Mouse (Mus musculus) heart, postnatal 0 days (tissue): ENCODE measurements at regions not wholly inside any gene's neighbourhood (a gene's known extent, or its start where the extent isn't known, plus 50 kb on each side); places are given as distances from the start of the nearest gene placed in this dataset.
"Not testable (repeated sequence)": the region's sequence is repeated elsewhere in the genome, so short reads cannot be mapped to it uniquely, and the experiment has no call there.

Experiments used
- ATAC-seq: fragments of 200-750 bp; cut with Nextera tagmentation; 2 replicates; pipeline ENCODE4 v1.8.0; 2017; ENCODE audit warnings: low read depth, moderate number of reproducible peaks, moderate library complexity; ENCODE audit not compliant: insufficient read depth
- DNase-seq: peaks from one replicate; pipeline ENCODE4 v3.0.0-alpha.2; 2016; ENCODE audit warnings: low spot score
- H3K27ac ChIP-seq: fragments of 300-500 bp; sonication (generic); 2 replicates; pipeline ENCODE4 v1.5.1; 2014; ENCODE audit warnings: low read depth, mild to moderate bottlenecking
- H3K27me3 ChIP-seq: fragments of 300-500 bp; sonication (generic); 2 replicates; pipeline ENCODE4 v1.6.1; 2014; ENCODE audit warnings: low read length, mixed read lengths; ENCODE audit not compliant: control insufficient read depth, insufficient read depth
- H3K36me3 ChIP-seq: fragments of 300-500 bp; sonication (generic); replicated peaks from 2 replicates; pipeline ENCODE4 v1.6.1; 2014; ENCODE audit warnings: low read length, mixed read lengths; ENCODE audit not compliant: control insufficient read depth, insufficient read depth
- H3K4me1 ChIP-seq: fragments of 300-500 bp; sonication (generic); 2 replicates; pipeline ENCODE4 v1.6.1; 2014; ENCODE audit warnings: antibody characterized with exemption; ENCODE audit not compliant: control insufficient read depth, insufficient read depth
- H3K4me2 ChIP-seq: fragments of 300-500 bp; sonication (generic); 2 replicates; pipeline ENCODE4 v1.6.1; 2014; ENCODE audit warnings: low read depth, mild to moderate bottlenecking, low read length, moderate library complexity
- H3K4me3 ChIP-seq: fragments of 300-500 bp; sonication (generic); 2 replicates; pipeline ENCODE4 v1.5.1; 2014; ENCODE audit warnings: low read depth, low read length
- H3K9ac ChIP-seq: fragments of 300-500 bp; sonication (generic); replicated peaks from 2 replicates; pipeline ENCODE4 v1.6.1; 2014; ENCODE audit warnings: low read depth, low read length, mixed read lengths
- H3K9me3 ChIP-seq: fragments of 300-500 bp; sonication (generic); replicated peaks from 2 replicates; pipeline ENCODE4 v1.6.1; 2016; ENCODE audit warnings: low read length; ENCODE audit not compliant: control insufficient read depth
- CTCF ChIP-seq: IDR thresholded peaks from 2 replicates; pipeline ENCODE4 v1.5.1; 2016; ENCODE audit warnings: antibody characterized with exemption, control low read depth, low read depth
- EP300 ChIP-seq: IDR thresholded peaks from 2 replicates; pipeline ENCODE4 v1.6.1; 2016; ENCODE audit warnings: antibody characterized with exemption, low read depth
- WGBS: fragments of 180-500 bp; shearing (Covaris S2); extraction: QIAGEN DNeasy Blood & Tissue Kit; methylation state at CpG from one replicate; pipeline ENCODE4 v1.1.7; 2014; 5-methylcytosine and 5-hydroxymethylcytosine counted together

DNA sequence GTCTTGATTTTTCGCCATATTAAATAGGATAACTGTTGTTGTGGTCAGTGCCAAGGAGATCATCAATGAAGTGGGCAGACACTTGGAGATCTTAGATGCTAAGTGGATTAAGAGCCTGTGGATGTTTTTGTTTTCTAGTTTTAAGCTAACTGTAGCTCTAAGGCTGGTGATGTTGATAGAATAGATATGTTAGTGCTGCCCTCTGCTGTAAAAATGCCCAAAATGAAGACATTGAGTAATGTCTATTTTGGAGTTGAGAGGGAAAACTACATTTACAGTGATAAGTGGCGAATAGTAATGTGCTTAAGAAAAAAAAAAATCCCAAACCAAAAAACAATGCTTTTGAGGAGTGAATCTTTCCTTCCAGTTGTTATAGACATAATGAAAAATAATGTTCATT, 1235.9 kb upstream of the Tacstd2 start:
- WGBS = 53% methylated on average over 2 of the region's 2 CpGs
- Histone ChIP-seq H3K27me3 (no peaks in the 10 kb centered on the region), H3K4me1 (no peaks in the 10 kb centered on the region), H3K4me2 (no peak overlapping the region), H3K9me3 (peaks cover 16% of the 10 kb centered on the region; the same call in 1 of the 2 replicates), H3K27ac (no peak overlapping the region), H3K4me3 (no peak overlapping the region), H3K9ac (no peak overlapping the region), H3K36me3 (no peaks in the 10 kb centered on the region)
- TF ChIP-seq CTCF (no peak), EP300 (no peak)
- no peak for DNase-seq
- no peak for ATAC-seq

DNA sequence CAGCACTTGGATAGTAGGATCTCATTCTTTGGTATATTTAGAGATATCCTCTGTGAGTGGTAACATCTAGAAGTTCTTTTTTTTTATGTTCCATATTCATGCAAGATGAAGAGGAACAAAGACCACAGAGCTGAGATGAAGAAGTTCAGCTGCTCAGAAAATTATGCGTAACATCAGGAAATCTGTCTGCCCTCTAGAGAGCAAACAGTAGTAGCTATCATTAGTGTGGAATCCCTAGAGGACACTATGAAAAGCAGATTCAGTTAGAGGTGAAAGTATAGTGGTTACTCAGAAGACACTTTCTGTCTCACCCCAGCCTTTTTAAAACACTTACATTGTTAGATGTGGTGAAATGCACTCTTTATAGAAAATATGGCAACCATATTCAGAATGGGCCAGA, 1214.9 kb upstream of the Tacstd2 start:
- Histone ChIP-seq H3K27ac (no peak overlapping the region), H3K36me3 (no peaks in the 10 kb centered on the region), H3K27me3 (no peaks in the 10 kb centered on the region), H3K4me1 (no peaks in the 10 kb centered on the region), H3K4me3 (no peak overlapping the region), H3K9ac (no peak overlapping the region), H3K4me2 (no peak overlapping the region), H3K9me3 (0 out of 2 replicates have a peak, but pooled peaks cover 7% of the 10 kb centered on the region)
- DNase-seq = no peak
- 89% methylated on average over 1 of the region's 1 CpGs for WGBS
- ATAC-seq = no peak
- no peak for TF ChIP-seq EP300
- TF ChIP-seq CTCF = no peak

DNA sequence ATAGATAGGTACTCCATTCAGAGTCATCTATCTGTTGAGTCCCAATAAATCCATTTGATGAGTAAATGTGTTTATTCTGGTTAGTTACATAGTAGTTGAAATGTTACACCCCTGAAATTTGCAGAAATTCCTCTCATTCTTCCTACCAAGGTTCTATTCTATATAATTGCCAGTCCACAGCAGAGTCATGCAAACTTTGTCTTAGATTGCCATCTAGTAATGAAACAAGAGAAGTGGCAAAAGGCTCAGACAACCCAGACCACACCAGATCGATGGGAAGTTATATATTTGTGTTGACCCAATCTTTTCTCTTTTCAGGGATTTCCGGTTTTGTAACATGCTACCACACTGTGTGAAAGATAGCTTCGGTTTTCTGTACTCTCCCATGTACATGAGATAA, 1214.1 kb upstream of the Tacstd2 start:
- Histone ChIP-seq H3K4me3 (no peak overlapping the region), H3K27ac (no peak overlapping the region), H3K27me3 (no peaks in the 10 kb centered on the region), H3K36me3 (no peaks in the 10 kb centered on the region), H3K9ac (no peak overlapping the region), H3K4me2 (no peak overlapping the region), H3K9me3 (0 out of 2 replicates have a peak, but pooled peaks cover 7% of the 10 kb centered on the region), H3K4me1 (no peaks in the 10 kb centered on the region)
- 56% methylated on average over 3 of the region's 3 CpGs for WGBS
- ATAC-seq (no peak), DNase-seq (no peak)
- TF ChIP-seq CTCF (no peak), EP300 (no peak)

DNA sequence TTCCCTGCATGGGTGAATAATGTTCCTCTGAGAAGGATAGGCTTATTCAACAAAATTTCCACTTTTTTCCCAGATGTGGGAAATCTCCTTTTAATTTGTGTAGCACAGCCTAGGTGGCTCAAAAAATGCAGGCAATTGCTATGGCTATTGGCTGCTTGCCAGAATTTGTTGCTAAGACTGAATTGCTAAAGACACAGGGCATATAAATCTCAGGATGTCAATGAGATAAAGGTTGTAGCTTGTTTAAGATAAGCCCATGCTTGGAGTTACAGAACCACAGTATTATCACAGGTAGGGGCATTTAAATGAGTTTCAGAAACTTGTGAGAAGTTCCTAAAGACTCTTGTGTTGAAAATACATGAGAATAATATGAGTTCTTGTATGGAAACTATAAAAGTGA, 1203.0 kb upstream of the Tacstd2 start:
- no peaks in the 10 kb centered on the region for H3K36me3 ChIP-seq
- no peaks in the 10 kb centered on the region for H3K9me3 ChIP-seq
- DNase-seq (no peak), ATAC-seq (no peak)
- H3K27me3 ChIP-seq = no peaks in the 10 kb centered on the region
- H3K4me3 ChIP-seq = no peak overlapping the region
- H3K9ac ChIP-seq = no peak overlapping the region
- no peak overlapping the region for H3K4me2 ChIP-seq
- TF ChIP-seq CTCF (no peak), EP300 (no peak)
- no peaks in the 10 kb centered on the region for H3K4me1 ChIP-seq
- H3K27ac ChIP-seq = no peak overlapping the region

DNA sequence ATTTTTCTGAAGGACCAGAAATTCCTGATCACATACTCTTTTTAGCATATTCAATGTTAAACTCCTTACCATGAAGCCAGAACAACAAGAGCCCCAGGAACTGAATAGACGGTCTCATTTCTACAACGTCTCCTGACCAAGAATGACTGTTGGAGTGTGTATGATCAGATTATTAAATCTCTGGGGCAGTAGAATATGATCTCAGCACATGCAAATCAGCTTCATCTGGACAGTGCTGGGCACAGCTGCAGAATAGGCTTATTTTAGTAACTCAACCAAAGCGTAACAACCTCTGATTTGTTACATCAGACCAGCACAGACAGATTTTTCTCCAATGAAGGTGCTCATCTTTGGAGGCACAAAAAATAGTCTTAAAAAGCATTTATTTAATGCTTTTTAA, 1201.1 kb upstream of the Tacstd2 start:
- WGBS = 79% methylated on average over 3 of the region's 3 CpGs
- no peaks in the 10 kb centered on the region for H3K27me3 ChIP-seq

DNA sequence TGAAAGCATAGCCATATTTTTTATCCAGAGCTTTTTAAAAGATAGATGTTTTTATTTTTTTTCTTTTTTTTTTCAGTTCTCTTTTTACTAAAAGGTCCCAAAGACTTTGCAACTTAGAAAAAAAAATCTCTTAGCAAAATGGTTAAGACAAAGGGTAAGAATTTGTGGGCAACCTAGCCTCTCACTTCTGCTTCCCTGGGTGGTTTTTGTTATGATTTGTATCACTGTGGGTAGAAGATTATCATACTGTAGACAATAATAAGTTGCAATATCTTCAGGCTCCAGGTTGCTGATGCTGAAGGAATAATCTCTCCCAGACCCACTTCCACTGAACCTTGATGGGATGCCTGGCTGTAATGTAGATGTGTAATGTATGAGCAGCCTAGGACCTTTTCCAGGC, 1200.5 kb upstream of the Tacstd2 start:
- Histone ChIP-seq H3K27ac (no peak overlapping the region), H3K9me3 (no peaks in the 10 kb centered on the region), H3K36me3 (no peaks in the 10 kb centered on the region), H3K27me3 (no peaks in the 10 kb centered on the region), H3K4me2 (no peak overlapping the region), H3K9ac (no peak overlapping the region), H3K4me3 (no peak overlapping the region), H3K4me1 (no peaks in the 10 kb centered on the region)
- DNase-seq (no peak), ATAC-seq (no peak)
- TF ChIP-seq EP300 (no peak), CTCF (no peak)

More for the DNA sequence above, 1201.1 kb upstream of the Tacstd2 start:
- H3K4me3 ChIP-seq = no peak overlapping the region
- DNase-seq = no peak
- H3K4me2 ChIP-seq = no peak overlapping the region
- no peak overlapping the region for H3K27ac ChIP-seq
- no peak for ATAC-seq
- H3K9ac ChIP-seq = no peak overlapping the region
- H3K36me3 ChIP-seq = no peaks in the 10 kb centered on the region
- TF ChIP-seq CTCF (no peak), EP300 (no peak)
- no peaks in the 10 kb centered on the region for H3K4me1 ChIP-seq
- H3K9me3 ChIP-seq = no peaks in the 10 kb centered on the region

DNA sequence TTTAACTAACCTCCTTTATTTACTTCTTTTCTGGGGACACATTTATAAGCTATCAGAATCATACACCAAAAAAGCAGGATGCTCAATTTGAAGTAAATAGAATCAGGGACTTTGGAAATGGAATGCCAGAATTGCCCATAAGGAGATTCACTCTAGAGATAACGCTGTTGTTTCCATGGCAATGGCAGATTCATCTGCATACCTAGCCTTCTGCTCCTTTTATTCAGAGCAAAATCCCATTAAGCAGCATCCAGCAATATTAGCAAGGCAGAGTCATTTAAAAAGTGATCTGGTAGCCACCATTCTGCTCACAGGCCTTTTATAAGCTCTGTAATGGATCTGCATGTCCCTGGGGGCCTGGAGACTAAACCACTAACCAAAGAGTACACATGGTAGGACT, 1175.5 kb upstream of the Tacstd2 start:
- not testable (repeated sequence) for H3K27ac ChIP-seq, H3K9me3 ChIP-seq, ATAC-seq, DNase-seq, H3K27me3 ChIP-seq, H3K4me3 ChIP-seq, H3K4me1 ChIP-seq, H3K36me3 ChIP-seq, H3K9ac ChIP-seq, H3K4me2 ChIP-seq
- WGBS = 68% methylated on average over 1 of the region's 1 CpGs

DNA sequence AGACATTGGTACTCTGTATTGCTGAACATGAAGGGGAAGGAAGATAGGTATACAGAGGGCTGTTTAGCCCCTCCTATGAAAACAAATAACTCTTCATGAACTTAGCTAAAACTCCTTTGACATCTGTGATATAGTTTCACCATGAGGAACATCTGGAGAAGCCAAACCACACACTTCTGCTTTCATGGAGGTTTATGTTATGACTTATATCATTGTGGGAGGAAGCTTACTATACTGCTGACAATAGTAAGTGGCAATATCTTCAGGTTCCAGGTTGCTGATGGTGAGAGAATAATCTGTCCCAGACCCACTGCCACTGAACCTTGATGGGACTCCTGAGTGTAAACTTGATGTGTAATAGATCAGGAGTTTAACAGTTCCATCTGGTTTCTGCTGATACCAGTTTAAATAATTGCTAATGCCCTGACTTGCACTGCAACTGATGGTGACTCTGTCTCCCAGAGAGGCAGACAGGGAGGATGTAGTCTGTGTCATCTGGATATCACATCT, 1168.8 kb upstream of the Tacstd2 start:
- H3K9me3 ChIP-seq, H3K4me3 ChIP-seq, H3K27ac ChIP-seq, H3K9ac ChIP-seq, H3K36me3 ChIP-seq, DNase-seq, H3K4me2 ChIP-seq, H3K4me1 ChIP-seq, ATAC-seq, H3K27me3 ChIP-seq: not testable (repeated sequence)
